Comparison of ENCODE assay signal across 13 mouse cellular contexts in genomic region chr7:105774661-105775060, GRCm38 (mm10). TPM values are rescaled to one million over a fixed set of nuclear protein-coding genes. Genes with fewer than 3 reads are reported as not detected.
DNase-seq lines count a peak whose midpoint lies in the region; ATAC-seq lines count a peak whose summit lies in the region.
"Had no signal": no experiment of that assay in that cellular context is flagged by ENCODE, and none has a peak within 500 bp of the region (broad histone marks: within the 10 kb centered on the region; RNA-seq: fewer than 3 reads in every experiment).

No protein-coding gene starts in this region.

- H3K27me3 ChIP-seq in heart, embryonic 16.5 days (ENCODE audit: control insufficient read depth, insufficient read depth, low read length): no peaks in the 10 kb centered on the region
- no peaks in the 10 kb centered on the region for H3K27me3 ChIP-seq in heart, embryonic 10.5 days (ENCODE audit: insufficient read depth, poor library complexity, severe bottlenecking)
- no peaks in the 10 kb centered on the region for H3K27me3 ChIP-seq in kidney, embryonic 15.5 days
- H3K27me3 ChIP-seq in stomach, embryonic 14.5 days (ENCODE audit: control insufficient read depth, insufficient read depth, low read length): no peaks in the 10 kb centered on the region
- H3K27me3 ChIP-seq: Patski had no signal

- peak overlapping the region; percentile 7; the same call in 1 of the 2 replicates for H3K27ac ChIP-seq in heart, embryonic 16.5 days (ENCODE audit: low read length)
- H3K27ac ChIP-seq in heart, embryonic 10.5 days: no peak overlapping the region
- H3K27ac ChIP-seq in kidney, embryonic 15.5 days: peak overlapping the region; percentile 88
- peak overlapping the region; percentile 48; the same call in 1 of the 2 replicates for H3K27ac ChIP-seq in stomach, embryonic 14.5 days (ENCODE audit: low read length)

- no peaks in the 10 kb centered on the region for H3K9me3 ChIP-seq in heart, embryonic 16.5 days (replicated peaks; ENCODE audit: control insufficient read depth, low read length)
- H3K9me3 ChIP-seq in heart, embryonic 10.5 days: no peaks in the 10 kb centered on the region
- no peaks in the 10 kb centered on the region for H3K9me3 ChIP-seq in kidney, embryonic 15.5 days (replicated peaks)
- H3K9me3 ChIP-seq in stomach, embryonic 14.5 days (ENCODE audit: control insufficient read depth, low read depth, low read length): no peaks in the 10 kb centered on the region

- H3K36me3 ChIP-seq in heart, embryonic 16.5 days (ENCODE audit: control insufficient read depth, insufficient read depth): peaks cover 8% of the 10 kb centered on the region; the same call in 1 of the 2 replicates
- peaks cover 35% of the 10 kb centered on the region for H3K36me3 ChIP-seq in heart, embryonic 10.5 days
- H3K36me3 ChIP-seq in kidney, embryonic 15.5 days: peaks cover 45% of the 10 kb centered on the region
- H3K36me3 ChIP-seq in stomach, embryonic 14.5 days (ENCODE audit: control insufficient read depth, insufficient read depth, low read length): peaks cover 27% of the 10 kb centered on the region

- peak; percentile 20; the same call in 1 of the 2 replicates for ATAC-seq in heart, embryonic 16.5 days (replicated peaks; ENCODE audit: extremely low read depth, insufficient read depth, low FRiP score)
- peak; percentile 70 for ATAC-seq in kidney, embryonic 15.5 days (replicated peaks; ENCODE audit: low FRiP score)
- ATAC-seq in stomach, embryonic 14.5 days (ENCODE audit: insufficient number of reproducible peaks, insufficient read depth, low FRiP score, low read depth): peak; percentile 14; the same call in 1 of the 2 replicates
- ATAC-seq: CD4-positive, CD25-positive, alpha-beta regulatory T cell, adult 4 months; Patski had no signal

- no peak overlapping the region for H3K4me3 ChIP-seq in heart, embryonic 16.5 days (ENCODE audit: low read length)
- no peak overlapping the region for H3K4me3 ChIP-seq in heart, embryonic 10.5 days
- 0 out of 2 replicates have a peak overlapping the region, but pooled peaks have one; percentile 3 for H3K4me3 ChIP-seq in kidney, embryonic 15.5 days (replicated peaks)
- H3K4me3 ChIP-seq in stomach, embryonic 14.5 days (ENCODE audit: low read depth, low read length): no peak overlapping the region

- WGBS in heart, embryonic 16.5 days: 46% methylated on average over 8 of the region's 8 CpGs
- WGBS in heart, embryonic 10.5 days: 59% methylated on average over 8 of the region's 8 CpGs
- 25% methylated on average over 8 of the region's 8 CpGs for WGBS in kidney, embryonic 15.5 days
- WGBS in stomach, embryonic 14.5 days: 36% methylated on average over 8 of the region's 8 CpGs

- no peak overlapping the region for H3K4me2 ChIP-seq in heart, embryonic 16.5 days (ENCODE audit: low read depth, low read length)
- peak overlapping the region; percentile 33 for H3K4me2 ChIP-seq in kidney, embryonic 15.5 days
- H3K4me2 ChIP-seq in stomach, embryonic 14.5 days (replicated peaks; ENCODE audit: low read depth, low read length): peak overlapping the region; percentile 18; the same call in 1 of the 2 replicates

- H3K4me1 ChIP-seq in heart, embryonic 16.5 days (ENCODE audit: control insufficient read depth, insufficient read depth, low read length): peaks cover 24% of the 10 kb centered on the region
- peaks cover 24% of the 10 kb centered on the region for H3K4me1 ChIP-seq in heart, embryonic 10.5 days
- peaks cover 66% of the 10 kb centered on the region for H3K4me1 ChIP-seq in kidney, embryonic 15.5 days
- H3K4me1 ChIP-seq in stomach, embryonic 14.5 days (ENCODE audit: control insufficient read depth, insufficient read depth, low read length): peaks cover 40% of the 10 kb centered on the region; the same call in 1 of the 2 replicates

- no peak for DNase-seq in heart, embryonic 10.5 days (ENCODE audit: low spot score)
- DNase-seq in lung, postnatal 10 days: peak; percentile 30
- no peak for DNase-seq in lung, adult 18-20 months
- no peak for DNase-seq in cerebellum, adult 9-10 months
- no peak for DNase-seq in embryo, embryonic 9.5 days (ENCODE audit: extremely low spot score)
- DNase-seq: adrenal gland, postnatal 14 days; cerebellum, postnatal 10 days; gastrocnemius, postnatal 25 days had no signal

- no peak overlapping the region for H3K9ac ChIP-seq in heart, embryonic 16.5 days (ENCODE audit: low read length)
- no peak overlapping the region for H3K9ac ChIP-seq in kidney, embryonic 15.5 days
- no peak overlapping the region for H3K9ac ChIP-seq in stomach, embryonic 14.5 days (replicated peaks; ENCODE audit: low read depth, low read length)

RNA-seq across cellular contexts. Expression of gene Dchs1, which starts 12.8 kb away (rescaled TPM):
- polyA plus RNA-seq in heart, embryonic 16.5 days (2015; fragmentation: Nextera tagmentation; extraction: Ambion mirVana): 3.1 and 4.3 TPM in 2 replicates
- polyA plus RNA-seq in heart, embryonic 10.5 days (2016; fragmentation: Nextera tagmentation; extraction: Ambion mirVana): 4.2 and 8.6 TPM in 2 replicates
- polyA plus RNA-seq in kidney, embryonic 15.5 days (2015; fragmentation: Nextera tagmentation; extraction: Ambion mirVana): 10.2 and 12.1 TPM in 2 replicates
- 18.7 and 20.5 TPM in 2 replicates for polyA plus RNA-seq in stomach, embryonic 14.5 days (2014; fragmentation: Nextera tagmentation; extraction: Ambion mirVana)
- polyA plus RNA-seq: CD4-positive, CD25-positive, alpha-beta regulatory T cell, adult 4 months; Patski had no signal

RNA-seq across cellular contexts. Expression of gene Tpp1, which starts 22.6 kb away (rescaled TPM):
- 74.6 and 77.5 TPM in 2 replicates for polyA plus RNA-seq in heart, embryonic 16.5 days (2015; fragmentation: Nextera tagmentation; extraction: Ambion mirVana)
- polyA plus RNA-seq in heart, embryonic 10.5 days (2016; fragmentation: Nextera tagmentation; extraction: Ambion mirVana): 76.5 and 95.2 TPM in 2 replicates
- polyA plus RNA-seq in kidney, embryonic 15.5 days (2015; fragmentation: Nextera tagmentation; extraction: Ambion mirVana): 92.7 and 94.9 TPM in 2 replicates
- 79.9 and 80.2 TPM in 2 replicates for polyA plus RNA-seq in stomach, embryonic 14.5 days (2014; fragmentation: Nextera tagmentation; extraction: Ambion mirVana)

RNA-seq across cellular contexts. Expression of gene Taf10, which starts 30.5 kb away (rescaled TPM):
- polyA plus RNA-seq in heart, embryonic 16.5 days (2015; fragmentation: Nextera tagmentation; extraction: Ambion mirVana): 89.0 and 94.2 TPM in 2 replicates
- 153 and 184 TPM in 2 replicates for polyA plus RNA-seq in heart, embryonic 10.5 days (2016; fragmentation: Nextera tagmentation; extraction: Ambion mirVana)
- 127 and 136 TPM in 2 replicates for polyA plus RNA-seq in kidney, embryonic 15.5 days (2015; fragmentation: Nextera tagmentation; extraction: Ambion mirVana)
- 133 and 135 TPM in 2 replicates for polyA plus RNA-seq in stomach, embryonic 14.5 days (2014; fragmentation: Nextera tagmentation; extraction: Ambion mirVana)

RNA-seq across cellular contexts. Expression of gene Mrpl17, which starts 36.2 kb away (rescaled TPM):
- polyA plus RNA-seq in heart, embryonic 16.5 days (2015; fragmentation: Nextera tagmentation; extraction: Ambion mirVana): 210 and 235 TPM in 2 replicates
- 279 and 357 TPM in 2 replicates for polyA plus RNA-seq in heart, embryonic 10.5 days (2016; fragmentation: Nextera tagmentation; extraction: Ambion mirVana)
- polyA plus RNA-seq in kidney, embryonic 15.5 days (2015; fragmentation: Nextera tagmentation; extraction: Ambion mirVana): 397 and 398 TPM in 2 replicates
- polyA plus RNA-seq in stomach, embryonic 14.5 days (2014; fragmentation: Nextera tagmentation; extraction: Ambion mirVana): 349 TPM in 2 replicates

RNA-seq across cellular contexts. Expression of gene Rrp8, which starts 37.5 kb away (rescaled TPM):
- polyA plus RNA-seq in heart, embryonic 16.5 days (2015; fragmentation: Nextera tagmentation; extraction: Ambion mirVana): 21.7 and 22.2 TPM in 2 replicates
- polyA plus RNA-seq in heart, embryonic 10.5 days (2016; fragmentation: Nextera tagmentation; extraction: Ambion mirVana): 30.9 and 40.6 TPM in 2 replicates
- polyA plus RNA-seq in kidney, embryonic 15.5 days (2015; fragmentation: Nextera tagmentation; extraction: Ambion mirVana): 44.8 and 49.6 TPM in 2 replicates
- polyA plus RNA-seq in stomach, embryonic 14.5 days (2014; fragmentation: Nextera tagmentation; extraction: Ambion mirVana): 39.0 and 40.2 TPM in 2 replicates

Comparison
In these comparisons a context has a peak if more than half of its experiments do, and no peak if none do; other contexts are left out.
1. ATAC-seq: peak in every context shown above with its lines; median percentile 70 in kidney, embryonic 15.5 days; 20 in heart, embryonic 16.5 days; 14 in stomach, embryonic 14.5 days.